Mouse (Mus musculus) MEL (cell line): ENCODE results near the gene Frmd4a. TPM values are rescaled to one million over a fixed set of nuclear protein-coding genes. Genes with fewer than 3 reads are reported as not detected.

Source experiments
- DNase-seq: peaks from one replicate; pipeline ENCODE4 v3.0.0; 2011; ENCODE audit warnings: low read depth, low spot score
- H3K27ac ChIP-seq: 2 replicates; pipeline ENCODE4 v1.5.1; 2012; ENCODE audit warnings: low read depth, mild to moderate bottlenecking, control low read depth, low read length, moderate library complexity; ENCODE audit not compliant: control insufficient read depth
- H3K27me3 ChIP-seq, 2 experiments: fragments of 150-350 bp in 1 of 2; sonication (generic) in 1 of 2; 2 replicates each; pipeline ENCODE4 v1.6.1; 2012; ENCODE audit warnings: low read length in 2 of 2, mild to moderate bottlenecking in 2 of 2, improper control_type of control experiment in 1 of 2, moderate library complexity in 1 of 2; ENCODE audit not compliant: insufficient read depth in 2 of 2, control insufficient read depth in 1 of 2
- H3K36me3 ChIP-seq, 2 experiments: 2 replicates each; pipeline ENCODE4 v1.6.1; 2012 to 2014; ENCODE audit warnings: low read length in 2 of 2, improper control_type of control experiment in 1 of 2, inconsistent platforms in 1 of 2, mild to moderate bottlenecking in 1 of 2; ENCODE audit not compliant: insufficient read depth in 2 of 2, control insufficient read depth in 1 of 2
- H3K4me1 ChIP-seq, 2 experiments: fragments of 150-350 bp in 1 of 2; sonication (generic) in 1 of 2; 2 replicates each; pipeline ENCODE4 v1.6.1; 2012; ENCODE audit warnings: low read length in 2 of 2, improper control_type of control experiment in 1 of 2, mild to moderate bottlenecking in 1 of 2; ENCODE audit not compliant: insufficient read depth in 2 of 2, control insufficient read depth in 1 of 2
- H3K4me3 ChIP-seq, 2 experiments: fragments of 150-350 bp in 1 of 2; sonication (generic) in 1 of 2; 2 replicates each; pipeline ENCODE4 v1.5.1; 2012; ENCODE audit warnings: low read depth in 2 of 2, low read length in 2 of 2, mild to moderate bottlenecking in 2 of 2, moderate library complexity in 2 of 2, control low read depth in 1 of 2, improper control_type of control experiment in 1 of 2; ENCODE audit not compliant: control insufficient read depth in 1 of 2, insufficient read depth in 1 of 2
- H3K79me2 ChIP-seq: 2 replicates; pipeline ENCODE4 v1.6.1; 2012; ENCODE audit warnings: mild to moderate bottlenecking, low read length, moderate library complexity; ENCODE audit not compliant: control insufficient read depth, poor library complexity, insufficient read depth
- H3K9ac ChIP-seq: 2 replicates; pipeline ENCODE4 v1.6.1; 2012; ENCODE audit warnings: low read depth, mild to moderate bottlenecking, control low read depth, low read length, moderate library complexity; ENCODE audit not compliant: control insufficient read depth, poor library complexity, severe bottlenecking
- H3K9me3 ChIP-seq: fragments of 150-350 bp; sonication (generic); replicated peaks from 2 replicates; pipeline ENCODE4 v1.6.1; 2012; ENCODE audit warnings: mild to moderate bottlenecking, low read length, improper control_type of control experiment, moderate library complexity; ENCODE audit not compliant: insufficient read depth
- E2F4 ChIP-seq: IDR thresholded peaks from 2 replicates; pipeline ENCODE4 v1.6.1; 2011; ENCODE audit warnings: low read depth, low read length, improper control_type of control experiment, borderline replicate concordance
- GATA1 ChIP-seq: IDR thresholded peaks from 2 replicates; pipeline ENCODE4 v1.6.1; 2011; ENCODE audit warnings: low read depth, low read length, improper control_type of control experiment
- HCFC1 ChIP-seq: IDR thresholded peaks from 2 replicates; pipeline ENCODE4 v1.6.1; 2012; ENCODE audit warnings: low read depth, mild to moderate bottlenecking, inconsistent platforms, low read length, improper control_type of control experiment, moderate library complexity
- MYB ChIP-seq: IDR thresholded peaks from 2 replicates; pipeline ENCODE4 v1.6.1; 2011; ENCODE audit warnings: mild to moderate bottlenecking, low read depth, low read length, improper control_type of control experiment
- MYC ChIP-seq: IDR thresholded peaks from 2 replicates; pipeline ENCODE4 v1.6.1; 2011; ENCODE audit warnings: low read depth, mild to moderate bottlenecking, low read length, improper control_type of control experiment, moderate library complexity
- POLR2A ChIP-seq, 2 experiments: IDR thresholded peaks; 2 replicates each; pipeline ENCODE4 v1.6.1; 2011 to 2012; ENCODE audit warnings: low read length in 2 of 2, mild to moderate bottlenecking in 2 of 2, control low read depth in 1 of 2, improper control_type of control experiment in 1 of 2, low read depth in 1 of 2, moderate library complexity in 1 of 2; ENCODE audit not compliant: control insufficient read depth in 1 of 2, insufficient read depth in 1 of 2, poor library complexity in 1 of 2
- POLR2AphosphoS2 ChIP-seq: IDR thresholded peaks from 2 replicates; pipeline ENCODE4 v1.6.1; 2011; ENCODE audit warnings: low read length, improper control_type of control experiment
- POLR2AphosphoS5 ChIP-seq: IDR thresholded peaks from 2 replicates; pipeline ENCODE4 v1.6.1; 2012; ENCODE audit warnings: low read depth, borderline replicate concordance, mild to moderate bottlenecking, inconsistent platforms, low read length, moderate library complexity, mixed read lengths
- USF1 ChIP-seq: IDR thresholded peaks from 2 replicates; pipeline ENCODE4 v1.6.1; 2014; ENCODE audit warnings: low read depth, mild to moderate bottlenecking, inconsistent platforms, low read length, improper control_type of control experiment, moderate library complexity
- USF2 ChIP-seq, 2 experiments: IDR thresholded peaks; 2 replicates each; pipeline ENCODE4 v1.6.1; 2011 to 2012; ENCODE audit warnings: improper control_type of control experiment in 2 of 2, low read length in 2 of 2, borderline replicate concordance in 1 of 2, inconsistent platforms in 1 of 2, low read depth in 1 of 2, mild to moderate bottlenecking in 1 of 2; ENCODE audit not compliant: insufficient read depth in 1 of 2
- ZKSCAN1 ChIP-seq: IDR thresholded peaks from 2 replicates; pipeline ENCODE4 v1.6.1; 2012; ENCODE audit warnings: low read depth, mild to moderate bottlenecking, inconsistent platforms, low read length, improper control_type of control experiment, moderate library complexity
- ZNF384 ChIP-seq: IDR thresholded peaks from 2 replicates; pipeline ENCODE4 v1.6.1; 2012; ENCODE audit warnings: low read depth, mild to moderate bottlenecking, inconsistent platforms, low read length, improper control_type of control experiment
- polyA plus RNA-seq, 2 experiments: library from polyadenylated mRNA; stranded (reverse) in 1 of 2; unstranded in 1 of 2; fragments of >175 nt in 1 of 2; fragments of >200 nt in 1 of 2; gene quantifications; 2 replicates each; pipeline versions ENCODE4 v1.2.1 to v1.2.4; 2012; ENCODE audit warnings: low replicate concordance in 2 of 2, low read depth in 1 of 2; ENCODE audit not compliant: insufficient read length in 2 of 2, insufficient read depth in 1 of 2, missing spikeins in 1 of 2
- total RNA-seq: library from RNA; depleted of rRNA; stranded (reverse); fragments of 300-350 nt; gene quantifications from 2 replicates; pipeline ENCODE4 v1.2.3, GENCODE M21; 2012

The Frmd4a gene
- total and polyA plus RNA-seq, 3 experiments = 6.4 to 14.4 TPM; not detected in 1

DNA sequence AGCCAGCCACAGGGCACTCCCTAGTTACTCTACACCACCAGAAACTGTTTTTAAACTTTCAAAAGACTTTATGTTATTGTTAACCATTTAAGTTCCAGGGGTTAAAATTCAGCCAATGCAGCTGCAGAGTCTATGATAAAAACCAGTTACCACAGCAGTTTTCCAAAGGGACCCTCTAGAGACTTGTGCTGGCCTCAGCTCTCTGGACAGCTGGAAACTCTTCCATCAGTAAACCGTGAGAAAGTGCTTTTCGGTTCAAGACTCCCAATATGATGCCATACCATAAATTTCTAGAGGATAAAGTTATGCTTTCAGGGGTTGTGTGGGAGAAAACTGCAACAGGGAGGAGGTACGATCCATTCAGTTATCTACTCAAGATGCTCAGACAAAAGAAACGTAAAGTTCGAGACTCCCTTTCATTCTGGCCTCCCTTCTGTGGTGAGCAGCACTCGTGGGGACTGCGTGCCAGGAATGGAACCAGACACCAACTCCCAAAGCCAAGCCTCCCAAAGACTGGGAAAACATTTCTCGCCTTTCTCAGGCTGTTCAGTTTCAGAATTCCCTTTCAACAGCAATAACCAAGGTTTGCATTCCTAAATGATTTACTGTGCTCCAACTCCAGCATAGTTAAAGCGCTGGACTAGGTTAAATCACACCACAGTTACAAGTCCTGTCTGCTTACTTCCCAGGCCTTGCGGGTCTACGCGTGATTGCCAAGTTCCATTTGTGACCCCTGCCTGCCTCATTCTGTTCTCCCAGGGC is 603.3 kb downstream of the Frmd4a start:
- TF ChIP-seq POLR2AphosphoS5 (no peak), HCFC1 (no peak), ZNF384 (no peak)
- Histone ChIP-seq H3K27ac (no peak overlapping the region), H3K9ac (no peak overlapping the region), H3K27me3 (no peaks in the 10 kb centered on the region), H3K4me3 (no peak overlapping the region), H3K36me3 (peaks cover 0 to 3% of the 10 kb centered on the region in 2 experiments; a peak in 2 of 4 replicates), H3K79me2 (no peaks in the 10 kb centered on the region), H3K4me1 (no peaks in the 10 kb centered on the region), H3K9me3 (no peaks in the 10 kb centered on the region)
- no peak for DNase-seq

- peaks cover 0 to 3% of the 10 kb centered on the region in 2 experiments; a peak in 2 of 4 replicates for H3K36me3 ChIP-seq
- TF ChIP-seq POLR2A (IDR thresholded peaks at IDR 0.05; ENCODE audit: control insufficient read depth in 1 of 2, insufficient read depth in 1 of 2, low read depth in 1 of 2, low read length in 2 of 2, poor library complexity in 1 of 2) = no peak
- TF ChIP-seq MYC = no peak
- TF ChIP-seq GATA1 = no peak
- TF ChIP-seq USF2 (IDR thresholded peaks at IDR 0.05; ENCODE audit: borderline replicate concordance in 1 of 2, insufficient read depth in 1 of 2, low read depth in 1 of 2, low read length in 2 of 2) = no peak
- TF ChIP-seq ZNF384 = no peak
- TF ChIP-seq, all 39 proteins: peak for 0
- Histone ChIP-seq H3K9ac (no peak overlapping the region), H3K27me3 (no peaks in the 10 kb centered on the region), H3K27ac (no peak overlapping the region), H3K79me2 (no peaks in the 10 kb centered on the region), H3K4me3 (no peak overlapping the region), H3K9me3 (no peaks in the 10 kb centered on the region), H3K4me1 (no peaks in the 10 kb centered on the region)
- DNase-seq = no peak
These were observed 604.0 kb downstream of the Frmd4a start for GRCm38 (mm10) chr2:4621471-4621985.

DNA sequence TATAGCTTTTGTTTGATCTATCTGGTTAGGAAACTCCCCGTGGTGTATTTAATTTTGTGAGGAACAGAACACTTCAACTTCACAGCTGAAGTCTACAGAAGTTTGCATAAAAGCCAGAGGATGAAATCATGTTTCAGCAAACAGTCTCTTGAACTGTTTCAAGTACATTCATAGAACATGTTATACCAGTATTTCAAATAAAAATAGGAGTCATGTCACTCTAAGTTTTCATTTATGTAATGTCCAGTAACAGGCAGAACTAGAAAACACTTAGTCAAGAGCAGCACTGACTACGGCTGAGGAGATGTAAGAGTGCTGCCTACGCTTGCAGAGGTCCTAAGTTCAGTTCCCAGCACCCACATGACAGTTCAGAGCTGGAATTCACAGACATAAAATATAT is 609.4 kb downstream of the Frmd4a start:
- Histone ChIP-seq H3K9me3 (no peaks in the 10 kb centered on the region), H3K4me1 (no peaks in the 10 kb centered on the region), H3K27ac (no peak overlapping the region), H3K36me3 (peaks cover 0 to 8% of the 10 kb centered on the region in 2 experiments; a peak in 2 of 4 replicates)
- no peak for DNase-seq
- TF ChIP-seq USF1 (no peak), E2F4 (no peak), POLR2AphosphoS2 (no peak), ZKSCAN1 (no peak), MYB (no peak)
- TF ChIP-seq, all 39 proteins: peak for 0
- Histone ChIP-seq H3K27me3 (no peaks in the 10 kb centered on the region), H3K79me2 (no peaks in the 10 kb centered on the region), H3K9ac (no peak overlapping the region), H3K4me3 (no peak overlapping the region)
